Mouse (Mus musculus) retina, postnatal 7 days (tissue): Measurements from ENCODE around the gene Olfr869.

ENCODE experiments used
- DNase-seq: peaks from one replicate; pipeline ENCODE4 v3.0.0-alpha.2; 2012; ENCODE audit warnings: low read depth, low spot score

The Olfr869 gene

GRCm38 (mm10) chr9:20128709-20129108 is at the start of gene Olfr869:
Gene Olfr869 (plus strand): TSS chr9:20129009.
- no peak for DNase-seq

GRCm38 (mm10) chr9:20098326-20098725 is 30.5 kb upstream of the Olfr869 start, which contains the start of gene Olfr868:
Gene Olfr868 (plus strand): TSS chr9:20098626.
- no peak for DNase-seq

GRCm38 (mm10) chr9:20149706-20150105 is 20.9 kb downstream of the Olfr869 start:
- no peak for DNase-seq

- DNase-seq, result no peak
Observed at GRCm38 (mm10) chr9:20173957-20174356, 45.1 kb downstream of the Olfr869 start, which contains the start of gene Olfr870. Gene Olfr870 (minus strand): TSS chr9:20174057.

- DNase-seq, result no peak
Observed at GRCm38 (mm10) chr9:20179463-20179862, 50.7 kb downstream of the Olfr869 start.
